Mouse (Mus musculus) CH12.LX (cell line): ENCODE results near the gene Tepp. TPM values are rescaled to one million over a fixed set of nuclear protein-coding genes. Genes with fewer than 3 reads are reported as not detected.

Experiments used
- DNase-seq: peaks from one replicate; pipeline ENCODE4 v3.0.0-alpha.2; 2013; ENCODE audit errors: extremely low read depth
- H3K27ac ChIP-seq: 2 replicates; pipeline ENCODE4 v1.5.1; 2012; ENCODE audit warnings: low read depth, mild to moderate bottlenecking, control low read depth, moderate library complexity; ENCODE audit not compliant: insufficient read depth
- H3K27me3 ChIP-seq: replicated peaks from 2 replicates; pipeline ENCODE3; 2012; ENCODE audit warnings: inconsistent platforms
- H3K36me3 ChIP-seq, 2 experiments: replicated peaks in 1 of 2; 2 replicates each; pipeline versions ENCODE3 to v1.6.1; 2012; ENCODE audit warnings: inconsistent platforms in 1 of 2, low read length in 1 of 2, mild to moderate bottlenecking in 1 of 2, mixed read lengths in 1 of 2, moderate library complexity in 1 of 2; ENCODE audit not compliant: control insufficient read depth in 1 of 2, insufficient read depth in 1 of 2
- H3K4me1 ChIP-seq, 2 experiments: 2 replicates each; pipeline ENCODE4 v1.6.1; 2012; ENCODE audit warnings: inconsistent platforms in 1 of 2, moderate library complexity in 1 of 2; ENCODE audit not compliant: insufficient read depth in 2 of 2, control insufficient read depth in 1 of 2
- H3K4me2 ChIP-seq: 2 replicates; pipeline ENCODE4 v1.6.1; 2012; ENCODE audit warnings: low read depth, mild to moderate bottlenecking, control low read depth; ENCODE audit not compliant: poor library complexity, insufficient read depth, severe bottlenecking
- H3K4me3 ChIP-seq, 3 experiments: fragments of 150-350 bp in 1 of 3; sonication (generic) in 1 of 3; replicated peaks in 1 of 3; 2 replicates each; pipeline versions ENCODE3 to v1.5.1; 2011 to 2012; ENCODE audit warnings: low read depth in 2 of 3, low read length in 2 of 3, mild to moderate bottlenecking in 2 of 3, moderate library complexity in 2 of 3, control low read depth in 1 of 3, improper control_type of control experiment in 1 of 3, inconsistent platforms in 1 of 3, mixed read lengths in 1 of 3; ENCODE audit not compliant: poor library complexity in 1 of 3
- H3K79me2 ChIP-seq: replicated peaks from 2 replicates; pipeline ENCODE4 v1.6.1; 2012; ENCODE audit warnings: mild to moderate bottlenecking, moderate library complexity; ENCODE audit not compliant: control insufficient read depth, poor library complexity, insufficient read depth, severe bottlenecking; ENCODE audit errors: extremely low read depth
- H3K9ac ChIP-seq: 2 replicates; pipeline ENCODE4 v1.6.1; 2012; ENCODE audit warnings: low read depth, mild to moderate bottlenecking, control low read depth, moderate library complexity; ENCODE audit not compliant: insufficient read depth
- H3K9me3 ChIP-seq: replicated peaks from 2 replicates; pipeline ENCODE3; 2012; ENCODE audit warnings: low read length, inconsistent platforms, mixed read lengths
- BHLHE40 ChIP-seq: IDR thresholded peaks from 2 replicates; pipeline ENCODE4 v1.6.1; 2011; ENCODE audit warnings: mild to moderate bottlenecking, low read depth, low read length, improper control_type of control experiment
- CHD2 ChIP-seq: IDR thresholded peaks from 2 replicates; pipeline ENCODE4 v1.6.1; 2011; ENCODE audit warnings: low read length, improper control_type of control experiment
- CTCF ChIP-seq, 2 experiments: IDR thresholded peaks in 1 of 2; conservative IDR thresholded peaks in 1 of 2; 2 replicates each; pipeline ENCODE4 v1.5.1; 2011 to 2012; ENCODE audit warnings: low read depth in 2 of 2, low read length in 2 of 2, improper control_type of control experiment in 1 of 2, inconsistent platforms in 1 of 2, mild to moderate bottlenecking in 1 of 2, moderate library complexity in 1 of 2
- E2F4 ChIP-seq: IDR thresholded peaks from 2 replicates; pipeline ENCODE4 v1.6.1; 2011; ENCODE audit warnings: low read depth, low read length, improper control_type of control experiment; ENCODE audit not compliant: insufficient replicate concordance
- ELF1 ChIP-seq: IDR thresholded peaks from 2 replicates; pipeline ENCODE4 v1.6.1; 2014; ENCODE audit warnings: low read depth, mild to moderate bottlenecking, inconsistent platforms, low read length, improper control_type of control experiment
- EP300 ChIP-seq: IDR thresholded peaks from 2 replicates; pipeline ENCODE4 v1.6.1; 2011; ENCODE audit warnings: low read length, improper control_type of control experiment
- ETS1 ChIP-seq: conservative IDR thresholded peaks from 2 replicates; pipeline ENCODE4 v1.6.1; 2012; ENCODE audit warnings: low read depth, mild to moderate bottlenecking, inconsistent platforms, low read length, improper control_type of control experiment, moderate library complexity
- GABPA ChIP-seq: IDR thresholded peaks from 2 replicates; pipeline ENCODE4 v1.6.1; 2012; ENCODE audit warnings: low read depth, low read length, improper control_type of control experiment, inconsistent platforms; ENCODE audit not compliant: insufficient replicate concordance
- HCFC1 ChIP-seq: IDR thresholded peaks from 2 replicates; pipeline ENCODE4 v1.6.1; 2012; ENCODE audit warnings: low read depth, mild to moderate bottlenecking, inconsistent platforms, low read length, improper control_type of control experiment
- IRF4 ChIP-seq: IDR thresholded peaks from 2 replicates; pipeline ENCODE4 v1.6.1; 2014; ENCODE audit warnings: low read depth, mild to moderate bottlenecking, inconsistent platforms, low read length, improper control_type of control experiment
- JUN ChIP-seq: IDR thresholded peaks from 2 replicates; pipeline ENCODE4 v1.6.1; 2011; ENCODE audit warnings: low read depth, mild to moderate bottlenecking, low read length, improper control_type of control experiment, moderate library complexity; ENCODE audit not compliant: insufficient read depth
- KAT2A ChIP-seq: IDR thresholded peaks from 2 replicates; pipeline ENCODE4 v1.6.1; 2012; ENCODE audit warnings: low read length, improper control_type of control experiment, inconsistent platforms; ENCODE audit not compliant: insufficient replicate concordance
- MYC ChIP-seq: IDR thresholded peaks from 2 replicates; pipeline ENCODE4 v1.6.1; 2011; ENCODE audit warnings: low read depth, mild to moderate bottlenecking, improper control_type of control experiment, low read length
- NELFE ChIP-seq: IDR thresholded peaks from 2 replicates; pipeline ENCODE4 v1.6.1; 2011; ENCODE audit warnings: low read depth, low read length, improper control_type of control experiment
- POLR2A ChIP-seq: IDR thresholded peaks from 2 replicates; pipeline ENCODE4 v1.6.1; 2011; ENCODE audit warnings: low read depth, mild to moderate bottlenecking, improper control_type of control experiment, low read length
- RAD21 ChIP-seq: IDR thresholded peaks from 2 replicates; pipeline ENCODE4 v1.6.1; 2011; ENCODE audit warnings: low read depth, mild to moderate bottlenecking, low read length, improper control_type of control experiment, moderate library complexity
- RCOR1 ChIP-seq: conservative IDR thresholded peaks from 2 replicates; pipeline ENCODE4 v1.6.1; 2012; ENCODE audit warnings: low read depth, mild to moderate bottlenecking, inconsistent platforms, low read length, improper control_type of control experiment
- SIN3A ChIP-seq: IDR thresholded peaks from 2 replicates; pipeline ENCODE4 v1.6.1; 2012; ENCODE audit warnings: low read length, improper control_type of control experiment, inconsistent platforms
- SMC3 ChIP-seq: IDR thresholded peaks from 2 replicates; pipeline ENCODE4 v1.6.1; 2011; ENCODE audit warnings: low read depth, low read length, improper control_type of control experiment
- UBTF ChIP-seq: IDR thresholded peaks from 2 replicates; pipeline ENCODE4 v1.6.1; 2012; ENCODE audit warnings: low read depth, mild to moderate bottlenecking, inconsistent platforms, low read length, improper control_type of control experiment, moderate library complexity
- USF1 ChIP-seq: IDR thresholded peaks from 2 replicates; pipeline ENCODE4 v1.6.1; 2014; ENCODE audit warnings: low read depth, mild to moderate bottlenecking, inconsistent platforms, low read length, improper control_type of control experiment
- USF2 ChIP-seq: conservative IDR thresholded peaks from 2 replicates; pipeline ENCODE4 v1.6.1; 2011; ENCODE audit warnings: low read depth, low read length, improper control_type of control experiment
- ZC3H11A ChIP-seq: IDR thresholded peaks from 2 replicates; pipeline ENCODE4 v1.6.1; 2012; ENCODE audit warnings: low read depth, mild to moderate bottlenecking, inconsistent platforms, low read length, improper control_type of control experiment
- ZKSCAN1 ChIP-seq: IDR thresholded peaks from 2 replicates; pipeline ENCODE4 v1.6.1; 2012; ENCODE audit warnings: low read depth, inconsistent platforms, low read length, improper control_type of control experiment, borderline replicate concordance
- dilution Hi-C: fragments of 300-500 bp; cut with MboI; formaldehyde crosslinking; loops from 2 replicates; pipeline ENCODE4 v1.14.3; 2020; ENCODE audit warnings: low sequenced_read_pairs; ENCODE audit not compliant: extremely low pct_unique_long_range_greater_than_20kb, extremely low pct_ligation_motif_present
- in situ Hi-C: fragments of 300-500 bp; cut with MboI; formaldehyde crosslinking; loops from 3 replicates; pipeline ENCODE4 v1.14.3; 2019; ENCODE audit warnings: low sequenced_read_pairs, low pct_ligation_motif_present, low pct_unique_long_range_greater_than_20kb, mixed read lengths
- polyA plus RNA-seq: library from polyadenylated mRNA; unstranded; fragments of >175 nt; gene quantifications from 2 replicates; pipeline ENCODE4 v1.2.1, GENCODE M21; 2012; ENCODE audit warnings: low read depth; ENCODE audit not compliant: insufficient read length
- total RNA-seq, 2 experiments: library from RNA; depleted of rRNA; stranded (reverse); fragments of 300-350 nt in 1 of 2; fragments of >200 nt in 1 of 2; gene quantifications; 2 replicates each; pipeline ENCODE4 v1.2.3; 2012 to 2014

Gene Tepp
- total RNA-seq (2012; rRNA removed) = not detected in 2 replicates
- total RNA-seq (2014; rRNA removed) = not detected in 2 replicates
- polyA plus RNA-seq = not detected in 2 replicates

GRCm38 (mm10) chr8:95310342-95310970 is at the start of gene Tepp:
TSS of gene Tepp (plus strand) at chr8:95310566.
- H3K4me3 ChIP-seq = no peak within 1 kb of the TSS
- no peak within 1 kb of the TSS for H3K9ac ChIP-seq
- DNase-seq = no peak
- no peak within 1 kb of the TSS for H3K4me2 ChIP-seq
- H3K9me3 ChIP-seq = no peaks in the 10 kb centered on the region
- H3K27me3 ChIP-seq = peaks cover 38% of the 10 kb centered on the region
- dilution Hi-C loops = no loop called here
- no peaks in the 10 kb centered on the region for H3K36me3 ChIP-seq
- H3K27ac ChIP-seq = no peak within 1 kb of the TSS
- TF ChIP-seq RAD21 = no peak
- no peak for TF ChIP-seq SMC3
- TF ChIP-seq ELF1 = no peak
- no peak for TF ChIP-seq CHD2
- no peak for TF ChIP-seq GABPA
- no peak for TF ChIP-seq KAT2A
- TF ChIP-seq CTCF (conservative IDR thresholded peaks at IDR 0.05 in 1 of 2, IDR thresholded peaks at IDR 0.05 in 1 of 2; ENCODE audit: low read depth in 2 of 2, low read length in 2 of 2) = no peak
- no peak for TF ChIP-seq ETS1
- no peak for TF ChIP-seq NELFE
- no peak for TF ChIP-seq IRF4
- TF ChIP-seq USF1 = no peak
- H3K4me1 ChIP-seq = no peaks in the 10 kb centered on the region
- no peaks in the 10 kb centered on the region for H3K79me2 ChIP-seq
- in situ Hi-C loops = no loop called here

DNA sequence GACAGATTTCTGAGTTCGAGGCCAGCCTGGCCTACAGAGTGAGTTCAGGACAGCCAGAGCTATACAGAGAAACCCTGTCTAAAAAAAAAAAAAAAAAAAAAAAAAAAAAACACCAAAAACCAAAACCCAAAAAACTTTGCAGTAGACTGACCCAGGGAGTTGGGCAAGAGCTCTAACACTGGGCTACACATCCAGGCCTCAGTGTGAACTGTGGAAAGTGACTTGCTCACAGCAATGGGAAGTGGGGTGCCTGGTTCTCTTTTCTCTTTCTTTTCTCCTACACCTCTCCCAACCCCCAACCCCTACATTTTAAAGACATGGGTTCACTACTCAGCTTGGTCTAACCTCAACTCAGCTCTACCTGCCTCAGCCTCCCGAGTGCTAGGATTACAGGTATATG is 48.2 kb upstream of the Tepp start:
- dilution Hi-C loops = no loop called here
- TF ChIP-seq CTCF (conservative IDR thresholded peaks at IDR 0.05 in 1 of 2, IDR thresholded peaks at IDR 0.05 in 1 of 2; ENCODE audit: low read depth in 2 of 2, low read length in 2 of 2) (no peak), ETS1 (no peak), POLR2A (no peak)
- TF ChIP-seq, all 38 proteins: peak for 0
- in situ Hi-C loops = no loop called here
- no peak overlapping the region for H3K4me2 ChIP-seq
- no peak for DNase-seq
- no peaks in the 10 kb centered on the region for H3K4me1 ChIP-seq
- no peak overlapping the region for H3K27ac ChIP-seq
- no peak overlapping the region for H3K4me3 ChIP-seq
- no peaks in the 10 kb centered on the region for H3K9me3 ChIP-seq
- H3K27me3 ChIP-seq = peaks cover 60% of the 10 kb centered on the region
- no peak overlapping the region for H3K9ac ChIP-seq
- no peaks in the 10 kb centered on the region for H3K79me2 ChIP-seq
- no peaks in the 10 kb centered on the region for H3K36me3 ChIP-seq

DNA sequence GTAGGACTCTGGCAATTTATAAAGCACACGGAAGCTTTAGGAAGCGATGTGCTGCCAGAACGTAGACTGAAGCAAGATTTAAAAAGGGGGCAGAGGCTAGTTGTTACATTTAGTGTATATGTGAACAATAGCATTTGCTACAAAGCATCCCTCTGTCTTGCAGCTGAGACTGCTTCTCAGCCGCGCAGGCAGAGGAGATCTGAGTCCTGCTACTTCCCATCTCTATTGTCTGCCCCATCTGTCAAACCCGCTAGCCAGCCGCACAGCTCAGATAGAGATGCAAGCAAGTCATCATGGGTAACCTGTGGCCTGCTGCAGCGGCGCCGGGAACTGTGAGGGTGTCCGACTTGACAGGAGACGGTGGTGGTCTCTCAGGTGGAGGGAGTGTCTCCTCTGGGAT is 39.9 kb upstream of the Tepp start:
- Histone ChIP-seq H3K9me3 (no peaks in the 10 kb centered on the region), H3K79me2 (no peaks in the 10 kb centered on the region), H3K4me1 (no peaks in the 10 kb centered on the region), H3K36me3 (no peaks in the 10 kb centered on the region), H3K4me2 (no peak overlapping the region), H3K9ac (no peak overlapping the region), H3K27ac (no peak overlapping the region), H3K27me3 (peaks cover 63% of the 10 kb centered on the region), H3K4me3 (no peak overlapping the region)
- in situ Hi-C loops = no loop called here
- no peak for DNase-seq
- TF ChIP-seq E2F4 = no peak
- no peak for TF ChIP-seq IRF4
- no peak for TF ChIP-seq NELFE
- no peak for TF ChIP-seq EP300
- no peak for TF ChIP-seq HCFC1
- TF ChIP-seq RAD21 = no peak
- no peak for TF ChIP-seq USF2
- TF ChIP-seq JUN = no peak
- TF ChIP-seq UBTF = no peak
- no peak for TF ChIP-seq ZC3H11A
- TF ChIP-seq CTCF (conservative IDR thresholded peaks at IDR 0.05 in 1 of 2, IDR thresholded peaks at IDR 0.05 in 1 of 2; ENCODE audit: low read depth in 2 of 2, low read length in 2 of 2) = no peak
- TF ChIP-seq SIN3A = no peak
- no peak for TF ChIP-seq ZKSCAN1
- no peak for TF ChIP-seq BHLHE40
- TF ChIP-seq RCOR1 = no peak
- no peak for TF ChIP-seq MYC
- dilution Hi-C loops = no loop called here
